Mouse (Mus musculus) G1E (cell line): ENCODE results near the gene Cd300lf.

Experiments used
- CTCF ChIP-seq: IDR thresholded peaks from 2 replicates; pipeline ENCODE4 v1.5.1; 2012; ENCODE audit warnings: low read depth, low read length, inconsistent platforms, mixed read lengths
- GATA1 ChIP-seq: IDR thresholded peaks from 2 replicates; pipeline ENCODE4 v1.6.1; 2012; ENCODE audit warnings: borderline replicate concordance, low read length, inconsistent platforms, mixed read lengths
- GATA2 ChIP-seq: IDR thresholded peaks from 2 replicates; pipeline ENCODE4 v1.6.1; 2012; ENCODE audit warnings: low read depth, low read length, inconsistent platforms, borderline replicate concordance
- TAL1 ChIP-seq: conservative IDR thresholded peaks from 2 replicates; pipeline ENCODE4 v1.6.1; 2012; ENCODE audit warnings: low read depth, low read length, inconsistent platforms, mixed read lengths

- no peak for TF ChIP-seq CTCF
- TF ChIP-seq GATA1 = no peak
- TF ChIP-seq GATA2 = no peak
- no peak for TF ChIP-seq TAL1
Observed at GRCm38 (mm10) chr11:115102116-115102515, 31.7 kb downstream of the Cd300lf start.
